Mouse (Mus musculus) CD4-positive, CD25-positive, alpha-beta regulatory T cell (primary cell): ENCODE data around the gene Atg4c. TPM values are rescaled to one million over a fixed set of nuclear protein-coding genes. Genes with fewer than 3 reads are reported as not detected.

ENCODE experiments used
- polyA plus RNA-seq: library from polyadenylated mRNA; unstranded; fragments of 100-300 nt; shearing (Covaris generic); gene quantifications from one replicate; pipeline ENCODE4 v1.2.1, GENCODE M21; 2017

Atg4c gene
- polyA plus RNA-seq = 1.7 TPM

DNA sequence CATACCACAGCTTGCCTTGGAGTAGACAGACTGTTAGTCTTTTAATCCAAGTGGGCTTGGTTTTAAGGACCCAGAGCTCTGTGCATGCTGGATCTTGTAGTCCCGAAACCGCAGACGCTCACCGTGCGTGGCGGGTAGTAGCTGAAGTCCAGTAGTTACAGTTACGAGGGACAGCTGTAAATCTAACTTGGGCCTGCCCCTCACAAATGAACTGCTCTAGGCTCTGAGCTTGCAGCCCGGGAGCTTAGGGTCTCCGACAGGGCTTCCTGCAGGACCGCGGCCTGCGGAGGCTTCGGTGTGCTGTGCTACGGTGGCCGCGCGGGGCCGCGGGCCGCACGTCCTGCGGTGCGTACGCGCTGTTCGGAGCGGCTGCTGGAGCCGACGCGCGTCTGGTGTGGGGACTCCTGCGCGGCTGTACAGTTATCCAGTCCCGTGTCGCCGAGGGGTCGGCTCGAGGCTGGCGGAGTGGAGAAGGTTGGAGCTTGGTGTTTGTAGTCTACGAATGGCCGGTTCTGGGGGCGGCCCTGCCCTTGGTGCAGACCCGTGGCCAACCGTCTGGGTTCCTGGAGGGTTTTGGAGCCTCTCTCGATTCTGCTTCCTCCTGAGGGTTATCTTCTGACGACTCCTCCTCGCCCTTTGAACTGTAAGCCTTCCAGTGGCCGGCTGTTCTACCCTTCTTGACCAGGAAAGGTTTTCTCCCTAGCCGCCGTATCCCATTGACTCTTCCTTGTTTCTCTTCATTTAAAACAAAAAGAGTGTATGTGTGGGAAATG lies at the start of gene Atg4c:
Gene Atg4c (plus strand): TSS at position 125 of the 773 bp plus-strand sequence.

Other genes starting within 250 kb of the Atg4c start
- not detected for gene Angptl3, start 163.0 kb upstream of the Atg4c start, polyA plus RNA-seq
- 0.37 TPM for gene Dock7, start 73.0 kb upstream of the Atg4c start, polyA plus RNA-seq
- not detected for gene Gm12689, start 102.0 kb downstream of the Atg4c start, polyA plus RNA-seq